Mouse (Mus musculus): ENCODE data around the gene Vhl. TPM values are rescaled to one million over a fixed set of nuclear protein-coding genes. Genes with fewer than 3 reads are reported as not detected.

Vhl gene
- polyA plus RNA-seq, 1 experiment, result 15.0 TPM

- peaks cover 5% of the 10 kb centered on the region for H3K4me1 ChIP-seq (ENCODE audit: control insufficient read depth, insufficient read depth, insufficient read length, low read length)
- H3K27ac ChIP-seq (replicated peaks; ENCODE audit: low read depth, low read length), result no peak overlapping the region
- no peak overlapping the region for H3K4me3 ChIP-seq (ENCODE audit: insufficient read depth, low read depth, low read length)
Measured at GRCm38 (mm10) chr6:113608871-113609270, 14.9 kb upstream of the Vhl start.

- no peak overlapping the region for H3K27ac ChIP-seq (replicated peaks; ENCODE audit: low read depth, low read length)
- peaks cover 5% of the 10 kb centered on the region for H3K4me1 ChIP-seq (ENCODE audit: control insufficient read depth, insufficient read depth, insufficient read length, low read length)
- H3K4me3 ChIP-seq (ENCODE audit: insufficient read depth, low read depth, low read length), result no peak overlapping the region
Measured at GRCm38 (mm10) chr6:113609293-113609692, 14.5 kb upstream of the Vhl start.

GRCm38 (mm10) chr6:113612258-113612969 is 11.3 kb upstream of the Vhl start:
- Histone ChIP-seq H3K27ac (replicated peaks; ENCODE audit: low read depth, low read length) (no peak overlapping the region), H3K4me3 (ENCODE audit: insufficient read depth, low read depth, low read length) (no peak overlapping the region), H3K4me1 (ENCODE audit: control insufficient read depth, insufficient read depth, insufficient read length, low read length) (no peaks in the 10 kb centered on the region)

- Histone ChIP-seq H3K4me3 (ENCODE audit: insufficient read depth, low read depth, low read length) (no peak overlapping the region), H3K27ac (replicated peaks; ENCODE audit: low read depth, low read length) (no peak overlapping the region), H3K4me1 (ENCODE audit: control insufficient read depth, insufficient read depth, insufficient read length, low read length) (no peaks in the 10 kb centered on the region)
Measured at GRCm38 (mm10) chr6:113614152-113614551, 9.6 kb upstream of the Vhl start.

GRCm38 (mm10) chr6:113614997-113615396 is 8.8 kb upstream of the Vhl start:
- Histone ChIP-seq H3K4me1 (ENCODE audit: control insufficient read depth, insufficient read depth, insufficient read length, low read length) (no peaks in the 10 kb centered on the region), H3K27ac (replicated peaks; ENCODE audit: low read depth, low read length) (no peak overlapping the region), H3K4me3 (ENCODE audit: insufficient read depth, low read depth, low read length) (no peak overlapping the region)

- Histone ChIP-seq H3K4me3 (ENCODE audit: insufficient read depth, low read depth, low read length) (no peak overlapping the region), H3K27ac (replicated peaks; ENCODE audit: low read depth, low read length) (no peak overlapping the region), H3K4me1 (ENCODE audit: control insufficient read depth, insufficient read depth, insufficient read length, low read length) (no peaks in the 10 kb centered on the region)
Measured at GRCm38 (mm10) chr6:113615489-113615888, 8.3 kb upstream of the Vhl start.

GRCm38 (mm10) chr6:113623386-113623785 is 373 bp upstream of the Vhl start:
- H3K4me1 ChIP-seq (ENCODE audit: control insufficient read depth, insufficient read depth, insufficient read length, low read length), result no peaks in the 10 kb centered on the region
- H3K27ac ChIP-seq (replicated peaks; ENCODE audit: low read depth, low read length), result peak overlapping the region; percentile 78
- peak overlapping the region; percentile 71 for H3K4me3 ChIP-seq (ENCODE audit: insufficient read depth, low read depth, low read length)

GRCm38 (mm10) chr6:113624989-113625770 is 1.4 kb downstream of the Vhl start:
- H3K4me3 ChIP-seq (ENCODE audit: insufficient read depth, low read depth, low read length), result peak overlapping the region; percentile 76
- H3K27ac ChIP-seq (replicated peaks; ENCODE audit: low read depth, low read length), result peak overlapping the region; percentile 57
- no peaks in the 10 kb centered on the region for H3K4me1 ChIP-seq (ENCODE audit: control insufficient read depth, insufficient read depth, insufficient read length, low read length)

GRCm38 (mm10) chr6:113630322-113630721 is 6.6 kb downstream of the Vhl start:
- 0 out of 2 replicates have a peak overlapping the region, but pooled peaks have one; percentile 10 for H3K27ac ChIP-seq (replicated peaks; ENCODE audit: low read depth, low read length)
- H3K4me1 ChIP-seq (ENCODE audit: control insufficient read depth, insufficient read depth, insufficient read length, low read length), result no peaks in the 10 kb centered on the region
- no peak overlapping the region for H3K4me3 ChIP-seq (ENCODE audit: insufficient read depth, low read depth, low read length)

GRCm38 (mm10) chr6:113632863-113633262 is 9.1 kb downstream of the Vhl start:
- Histone ChIP-seq H3K4me1 (ENCODE audit: control insufficient read depth, insufficient read depth, insufficient read length, low read length) (no peaks in the 10 kb centered on the region), H3K4me3 (ENCODE audit: insufficient read depth, low read depth, low read length) (no peak overlapping the region), H3K27ac (replicated peaks; ENCODE audit: low read depth, low read length) (no peak overlapping the region)

GRCm38 (mm10) chr6:113638302-113639040 is 14.7 kb downstream of the Vhl start, which contains the start of gene Irak2:
TSS of gene Irak2 (plus strand) at chr6:113638467.
- Histone ChIP-seq H3K4me3 (ENCODE audit: insufficient read depth, low read depth, low read length) (peak within 1 kb of the TSS; percentile 76), H3K4me1 (ENCODE audit: control insufficient read depth, insufficient read depth, insufficient read length, low read length) (peaks cover 22% of the 10 kb centered on the region), H3K27ac (replicated peaks; ENCODE audit: low read depth, low read length) (peak within 1 kb of the TSS; percentile 95)

GRCm38 (mm10) chr6:113639201-113639600 is 15.4 kb downstream of the Vhl start:
- peak overlapping the region; percentile 64 for H3K27ac ChIP-seq (replicated peaks; ENCODE audit: low read depth, low read length)
- peak overlapping the region; percentile 47 for H3K4me3 ChIP-seq (ENCODE audit: insufficient read depth, low read depth, low read length)
- H3K4me1 ChIP-seq (ENCODE audit: control insufficient read depth, insufficient read depth, insufficient read length, low read length), result peaks cover 27% of the 10 kb centered on the region

- Histone ChIP-seq H3K4me3 (ENCODE audit: insufficient read depth, low read depth, low read length) (no peak overlapping the region), H3K27ac (replicated peaks; ENCODE audit: low read depth, low read length) (peak overlapping the region; percentile 71), H3K4me1 (ENCODE audit: control insufficient read depth, insufficient read depth, insufficient read length, low read length) (peaks cover 45% of the 10 kb centered on the region)
Measured at GRCm38 (mm10) chr6:113642605-113643004, 18.8 kb downstream of the Vhl start.

- Histone ChIP-seq H3K4me3 (ENCODE audit: insufficient read depth, low read depth, low read length) (no peak overlapping the region), H3K4me1 (ENCODE audit: control insufficient read depth, insufficient read depth, insufficient read length, low read length) (peaks cover 45% of the 10 kb centered on the region), H3K27ac (replicated peaks; ENCODE audit: low read depth, low read length) (peak overlapping the region; percentile 71)
Measured at GRCm38 (mm10) chr6:113643021-113643420, 19.3 kb downstream of the Vhl start.

- Histone ChIP-seq H3K27ac (replicated peaks; ENCODE audit: low read depth, low read length) (peak overlapping the region; percentile 98), H3K4me3 (ENCODE audit: insufficient read depth, low read depth, low read length) (no peak overlapping the region), H3K4me1 (ENCODE audit: control insufficient read depth, insufficient read depth, insufficient read length, low read length) (peaks cover 49% of the 10 kb centered on the region)
Measured at GRCm38 (mm10) chr6:113643967-113644366, 20.2 kb downstream of the Vhl start.
